Mouse (Mus musculus) spleen, postnatal 14 days (tissue): ENCODE measurements around the gene Trappc12.

ENCODE experiments used
- DNase-seq, 2 experiments: peaks; one replicate each; pipeline ENCODE4 v3.0.0; 2021 to 2022; ENCODE audit warnings: low spot score in 2 of 2

Gene Trappc12

DNA sequence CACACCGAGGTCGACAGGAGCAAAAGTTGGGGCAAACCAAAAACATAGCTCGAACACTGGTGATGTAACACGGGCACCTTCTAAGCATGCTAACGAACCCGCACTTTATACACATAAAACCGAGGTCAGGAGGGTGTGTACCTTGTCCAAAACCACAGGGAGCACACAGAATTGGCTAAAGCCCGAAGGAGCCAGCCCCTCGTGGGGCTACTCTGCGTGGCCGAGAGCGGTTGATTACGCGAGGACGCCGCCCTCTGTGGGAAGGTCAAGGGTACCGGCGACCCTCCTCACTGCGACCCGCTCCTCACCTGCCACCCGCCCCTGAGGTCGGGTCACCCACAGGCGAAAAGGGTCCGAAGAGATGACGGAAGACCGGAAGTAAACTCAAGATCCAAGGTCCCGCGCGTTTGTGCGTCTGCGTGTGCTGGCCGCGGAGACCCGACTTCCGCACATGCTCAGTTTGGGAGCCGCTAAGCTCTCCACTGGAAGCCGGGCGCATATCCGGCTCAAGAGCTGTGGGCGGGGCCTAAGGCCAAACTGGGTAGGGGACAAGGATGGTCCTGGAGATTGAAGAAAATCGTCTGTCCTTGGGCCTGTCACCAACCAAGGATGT is at the start of gene Trappc12:
TSS of gene Trappc12 (minus strand) at position 452 of the 613 bp plus-strand sequence.
- peak; percentile 70 to 78 for DNase-seq

DNA sequence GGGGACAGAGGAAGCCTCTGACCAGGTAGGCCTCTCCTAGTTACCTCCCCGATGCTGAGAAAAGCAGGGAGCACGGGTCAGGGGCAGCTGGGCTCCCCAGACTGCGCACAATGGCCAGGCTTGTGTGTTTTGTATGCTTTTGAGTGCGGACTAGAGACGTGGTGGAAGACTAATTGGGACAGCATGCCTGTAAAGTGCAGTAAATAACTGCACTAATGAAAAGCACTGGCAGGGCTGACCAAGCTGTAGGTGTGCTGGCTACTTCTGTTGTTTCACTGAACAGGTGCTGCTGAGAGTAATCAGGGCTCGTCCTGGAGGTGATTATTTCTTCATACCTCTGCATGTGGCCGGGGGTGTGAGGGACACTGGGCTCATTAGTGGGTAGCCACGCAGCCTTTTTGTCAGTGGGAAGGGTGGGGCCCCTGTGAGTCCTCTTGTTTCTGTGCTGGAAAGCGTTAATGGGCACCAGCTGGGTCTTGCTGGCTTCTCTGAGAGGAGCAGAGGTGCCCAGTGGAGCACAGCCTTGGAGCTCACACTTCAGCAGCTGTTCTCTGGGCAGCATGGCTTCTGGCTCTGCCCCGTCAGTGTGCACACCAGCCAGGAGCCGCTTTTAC is 49.6 kb upstream of the Trappc12 start:
- DNase-seq: no peak

DNA sequence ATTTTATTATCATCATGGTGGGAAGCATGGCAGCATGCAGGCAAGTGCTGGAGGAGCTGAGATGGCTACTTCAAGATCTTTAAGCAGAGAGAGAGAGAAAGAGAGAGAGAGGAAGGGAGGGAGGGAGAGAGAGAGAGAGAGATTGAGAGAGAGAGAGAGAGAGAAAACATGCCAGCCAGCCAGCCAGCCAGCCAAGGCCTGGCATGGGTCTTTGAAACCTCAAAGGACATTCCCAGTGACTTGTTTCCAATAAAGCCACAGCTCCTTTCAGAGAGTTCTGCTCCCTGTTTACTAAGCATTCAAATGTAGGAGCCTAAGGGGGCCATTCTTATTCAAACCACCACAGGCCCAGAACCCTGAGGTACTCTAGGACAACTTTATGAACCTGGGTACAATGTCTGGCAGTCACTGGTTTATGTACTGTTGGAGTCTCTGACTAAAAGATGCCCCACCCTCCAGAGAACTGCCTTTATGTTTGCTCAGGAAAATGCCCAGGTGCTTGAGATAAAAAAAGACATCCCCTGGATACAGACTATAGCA is 46.7 kb upstream of the Trappc12 start:
- no peak for DNase-seq

DNA sequence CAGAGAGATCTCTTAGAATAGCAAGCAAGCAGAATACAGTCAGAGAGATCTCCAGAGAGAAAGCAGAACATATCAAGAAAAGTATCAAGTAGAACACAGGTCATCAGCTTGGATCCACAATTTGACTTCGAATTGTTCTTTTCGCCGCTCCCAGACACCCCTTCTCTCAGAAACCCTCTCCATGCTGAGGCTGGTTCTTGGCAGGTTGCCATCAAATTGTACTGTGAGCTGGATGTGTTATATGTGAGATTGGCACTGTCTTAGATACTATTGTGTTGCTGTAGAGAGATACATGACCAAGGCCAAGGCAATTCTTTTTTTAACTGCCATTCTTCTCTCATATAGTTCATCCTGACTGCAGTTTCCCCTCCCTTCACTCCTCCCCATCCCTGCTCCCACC is 44.8 kb upstream of the Trappc12 start:
- DNase-seq: no peak

DNA sequence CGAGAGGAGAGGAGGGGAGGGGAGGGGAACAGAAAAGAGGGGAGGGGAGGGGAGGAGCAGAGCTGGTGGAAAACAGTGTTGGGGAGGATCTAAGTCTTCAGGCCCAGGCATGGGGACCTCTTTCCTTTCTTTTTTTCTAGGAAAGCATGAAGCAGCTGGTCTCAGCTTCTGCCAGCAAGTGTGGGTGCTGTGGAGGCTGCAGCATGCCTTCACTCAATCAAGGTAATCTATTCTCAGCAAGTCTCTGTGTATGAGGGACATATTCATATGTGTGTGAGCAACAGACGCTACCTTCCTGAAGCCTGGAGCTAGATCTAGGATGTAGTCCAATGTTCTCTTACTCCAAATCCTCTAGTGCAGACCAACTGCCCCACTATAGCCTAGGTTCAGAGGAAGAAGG is 43.4 kb upstream of the Trappc12 start:
- no peak for DNase-seq

DNA sequence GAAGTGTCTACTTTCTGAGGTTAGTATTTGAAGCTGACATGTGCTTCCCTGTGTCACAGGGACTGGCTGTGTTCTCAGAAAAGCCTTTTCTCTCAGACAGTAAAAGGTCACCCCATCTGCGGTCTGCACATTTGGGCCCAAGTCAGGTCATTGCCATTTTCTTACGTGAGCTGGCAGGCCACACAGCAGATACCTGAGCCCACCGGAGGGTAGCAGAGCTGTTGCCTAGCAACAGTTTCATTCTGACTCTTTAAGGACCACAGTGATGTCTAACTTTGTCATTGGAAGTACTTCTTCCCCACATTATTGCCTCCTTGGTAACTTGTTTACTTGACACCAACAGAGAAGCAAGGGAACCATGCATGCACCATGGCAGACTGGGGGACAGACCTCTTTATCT is 42.3 kb upstream of the Trappc12 start:
- no peak for DNase-seq

DNA sequence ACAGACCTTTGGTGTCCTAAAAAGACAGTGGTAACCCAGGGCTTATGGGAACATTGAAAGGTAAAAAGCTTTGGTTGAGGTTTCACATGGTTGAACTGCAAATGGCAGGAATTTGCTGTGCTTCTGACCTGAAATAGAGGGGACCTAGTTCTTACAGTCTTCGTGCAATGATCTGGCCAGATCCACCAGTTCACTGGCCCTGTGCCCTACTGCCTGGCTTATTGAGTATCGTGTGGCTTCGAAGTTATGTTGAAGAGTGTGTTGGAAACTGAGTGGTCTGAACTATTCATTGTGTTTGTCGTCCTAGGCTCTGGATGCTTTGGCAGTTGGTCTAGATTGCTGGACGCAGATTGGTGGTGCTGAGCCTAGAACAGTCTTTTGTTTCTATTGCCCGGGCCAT is 36.0 kb upstream of the Trappc12 start:
- DNase-seq: no peak

DNA sequence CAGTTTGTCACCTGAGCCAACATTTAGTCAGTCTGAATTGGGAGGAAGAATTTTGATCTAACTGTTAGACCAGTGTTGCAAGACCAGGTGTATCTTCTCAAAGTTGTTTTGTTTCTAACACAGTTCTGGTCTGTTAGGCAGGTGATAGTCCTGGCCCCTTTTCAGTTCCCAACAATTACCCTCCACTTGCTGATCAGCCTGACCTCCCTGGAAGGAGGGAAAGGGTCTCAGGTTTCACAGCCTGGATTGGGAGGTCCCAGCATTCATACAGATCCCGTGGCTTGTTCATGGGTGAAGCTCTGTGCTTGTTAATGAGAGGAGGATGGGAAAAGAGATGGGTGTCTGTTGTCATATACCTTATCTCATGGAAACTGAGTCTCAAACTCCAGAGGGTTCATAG is 35.0 kb upstream of the Trappc12 start:
- DNase-seq: no peak

DNA sequence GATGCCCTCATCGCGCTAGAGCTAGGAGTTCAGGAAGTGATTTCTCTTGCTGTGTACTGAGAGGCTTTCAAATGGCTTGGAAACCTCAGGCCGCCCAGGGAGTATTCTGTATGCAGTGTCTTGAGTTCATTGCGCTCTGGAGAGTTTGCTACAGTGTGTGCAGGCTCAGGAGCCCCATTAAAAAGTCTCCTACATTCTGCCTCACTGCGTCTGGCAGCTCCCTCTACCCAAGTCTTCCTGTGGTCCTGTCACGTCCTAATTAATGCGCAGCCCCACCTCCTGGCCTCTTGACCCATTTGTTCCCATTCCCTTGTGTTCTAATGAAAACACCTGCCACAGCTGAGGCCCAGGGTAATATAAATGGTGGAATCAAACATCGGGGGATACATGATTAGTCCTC is 34.6 kb upstream of the Trappc12 start:
- no peak for DNase-seq

DNA sequence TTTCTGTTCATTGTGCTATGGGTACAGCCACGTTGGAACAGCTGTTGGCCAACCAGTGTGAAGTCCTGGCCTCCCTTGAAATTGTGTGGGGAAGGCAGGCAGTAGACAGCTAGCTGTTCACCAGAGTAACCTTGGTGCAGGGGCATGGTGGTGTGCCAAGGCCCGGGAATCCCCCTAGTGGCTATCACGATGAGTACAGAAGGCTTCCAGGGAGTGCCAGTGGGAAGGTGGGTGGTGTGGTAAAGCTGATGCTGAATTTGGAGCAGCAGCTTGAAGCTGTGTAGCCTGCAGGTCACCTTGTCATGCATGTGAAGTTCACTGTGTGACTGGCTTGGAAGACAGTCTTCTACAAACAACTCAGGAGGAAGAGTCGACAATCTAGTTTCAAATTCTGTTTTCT is 34.1 kb upstream of the Trappc12 start:
- DNase-seq: no peak

DNA sequence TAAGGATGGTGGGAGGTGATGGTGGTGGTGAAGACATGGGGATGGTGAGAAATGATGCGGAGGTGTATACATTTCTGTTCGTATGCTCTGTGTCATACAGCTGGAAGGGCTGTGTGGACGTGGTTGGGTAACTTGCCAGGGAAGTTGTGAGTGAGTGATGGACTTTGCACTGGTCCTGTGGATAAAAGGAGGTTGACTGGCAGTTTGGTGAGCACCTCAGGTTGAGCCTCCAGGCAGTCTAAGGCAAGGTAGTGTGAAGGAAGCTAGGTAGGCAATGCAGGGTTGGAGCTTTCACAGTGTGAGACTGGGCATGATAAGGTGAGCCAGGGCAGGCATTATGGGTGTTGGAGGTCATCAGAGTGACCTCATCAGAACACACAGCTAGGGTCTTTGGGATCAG is 32.4 kb upstream of the Trappc12 start:
- DNase-seq: no peak

DNA sequence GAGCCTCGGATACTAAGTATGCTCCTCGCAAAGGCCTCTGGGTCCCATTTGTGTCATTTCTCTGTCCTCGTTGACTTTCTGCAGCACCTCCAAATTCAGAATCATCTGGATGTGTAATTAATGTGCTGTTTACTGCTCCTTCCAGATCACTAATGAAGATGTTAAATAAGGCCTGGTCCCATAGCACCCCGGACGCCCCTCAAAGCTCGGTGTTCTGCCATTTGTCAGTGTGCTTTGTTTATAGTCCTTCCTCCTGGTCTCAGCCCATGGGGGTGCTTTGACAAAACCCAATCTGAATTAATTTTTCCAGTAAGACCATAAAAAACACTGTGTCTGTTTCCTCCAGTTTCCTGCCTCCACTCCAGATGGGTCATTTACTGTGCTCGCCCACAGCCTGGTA is 29.9 kb upstream of the Trappc12 start:
- no peak for DNase-seq

DNA sequence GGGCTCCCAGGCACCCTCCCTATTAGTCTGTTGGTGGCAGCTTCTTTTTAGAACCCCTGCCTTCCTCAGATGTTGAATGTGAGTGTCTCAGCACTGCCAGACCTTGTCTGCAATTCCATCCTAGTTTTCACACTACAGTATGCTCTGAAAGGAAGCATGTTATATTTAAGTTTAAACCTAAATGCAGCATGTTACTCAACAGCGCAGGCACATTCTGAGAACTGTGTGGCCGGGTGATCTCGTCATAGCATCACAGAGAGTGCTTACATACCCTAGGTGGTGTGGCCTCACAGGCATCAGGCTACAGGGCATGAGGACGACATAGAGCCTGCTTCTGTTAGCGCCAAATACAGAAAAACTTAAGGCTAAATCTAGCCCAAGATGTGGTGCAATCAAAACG is 25.4 kb upstream of the Trappc12 start:
- DNase-seq: no peak

DNA sequence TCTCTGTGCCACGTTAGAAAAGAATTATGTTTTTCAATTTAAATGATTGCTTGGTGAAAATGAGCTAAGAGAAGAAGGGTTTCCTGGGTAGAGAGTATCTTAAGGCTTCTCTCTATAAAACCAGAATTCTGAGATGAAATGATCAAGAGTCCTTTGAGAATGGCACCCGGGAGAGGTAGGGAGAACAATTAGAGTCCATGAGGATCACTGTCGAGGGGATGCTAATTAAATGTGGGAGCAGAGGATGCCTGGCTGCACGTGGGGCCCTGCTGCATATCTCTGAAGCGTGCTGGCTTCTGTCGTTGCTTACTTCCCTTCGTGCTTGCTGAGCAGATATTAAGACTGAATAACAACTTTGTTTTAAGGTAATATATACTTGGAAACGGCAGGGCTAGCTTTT is 24.8 kb upstream of the Trappc12 start:
- DNase-seq: no peak

DNA sequence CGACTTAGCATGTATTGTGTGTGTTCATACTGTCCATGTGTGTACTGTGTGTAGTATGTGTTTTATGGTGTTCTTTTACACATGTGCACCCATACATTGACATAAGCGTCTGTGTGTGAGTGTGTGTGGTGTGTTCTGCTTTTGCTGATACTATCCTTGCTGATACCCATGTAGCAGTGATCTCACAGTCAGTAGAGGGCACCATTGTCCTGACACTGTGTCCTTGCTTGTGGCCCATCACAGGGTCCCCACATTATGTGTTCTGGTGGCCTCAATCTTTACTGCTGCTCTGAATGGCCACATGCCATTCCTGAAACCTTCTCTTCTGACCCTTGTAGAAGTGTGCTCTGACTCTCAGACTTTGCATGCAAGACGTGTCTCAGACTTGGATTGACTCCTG is 23.5 kb upstream of the Trappc12 start:
- no peak for DNase-seq

DNA sequence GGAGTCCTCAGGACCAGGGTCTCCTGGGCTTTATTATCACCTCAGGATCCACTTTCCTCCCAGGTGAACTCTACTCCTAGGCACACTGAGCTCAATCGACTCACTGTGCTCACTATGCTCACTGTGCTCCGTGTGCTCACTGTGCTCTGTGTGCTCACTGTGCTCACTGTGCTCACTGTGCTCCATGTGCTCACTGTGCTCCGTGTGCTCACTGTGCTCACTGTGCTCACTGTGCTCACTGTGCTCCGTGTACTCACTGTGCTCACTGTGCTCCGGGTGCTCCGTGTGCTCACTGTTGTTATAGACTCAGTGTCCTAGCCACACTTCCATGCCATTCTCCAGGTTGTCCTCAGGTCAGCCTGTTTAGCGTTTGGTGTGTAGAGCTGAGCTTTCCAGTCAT is 19.7 kb upstream of the Trappc12 start:
- no peak for DNase-seq

DNA sequence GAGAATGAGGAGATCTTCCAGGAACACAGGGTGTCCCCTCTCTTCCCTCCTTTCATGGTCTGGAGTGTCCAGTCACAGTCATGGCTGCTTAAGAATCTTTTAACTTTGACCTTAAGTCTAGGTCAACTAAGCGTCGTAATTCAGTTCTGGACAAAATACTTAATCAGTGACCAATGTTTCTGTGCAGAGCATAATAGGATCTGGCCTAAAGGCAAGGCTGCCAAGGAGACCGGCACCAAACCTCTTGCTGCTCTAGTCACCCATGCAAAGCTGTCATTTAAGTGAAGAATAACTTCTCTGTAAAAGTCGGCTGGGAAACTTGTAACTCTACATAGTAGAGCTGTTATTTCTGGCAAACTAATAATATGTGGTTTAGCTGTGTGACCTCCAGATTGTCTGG is 5.7 kb upstream of the Trappc12 start:
- DNase-seq: no peak

DNA sequence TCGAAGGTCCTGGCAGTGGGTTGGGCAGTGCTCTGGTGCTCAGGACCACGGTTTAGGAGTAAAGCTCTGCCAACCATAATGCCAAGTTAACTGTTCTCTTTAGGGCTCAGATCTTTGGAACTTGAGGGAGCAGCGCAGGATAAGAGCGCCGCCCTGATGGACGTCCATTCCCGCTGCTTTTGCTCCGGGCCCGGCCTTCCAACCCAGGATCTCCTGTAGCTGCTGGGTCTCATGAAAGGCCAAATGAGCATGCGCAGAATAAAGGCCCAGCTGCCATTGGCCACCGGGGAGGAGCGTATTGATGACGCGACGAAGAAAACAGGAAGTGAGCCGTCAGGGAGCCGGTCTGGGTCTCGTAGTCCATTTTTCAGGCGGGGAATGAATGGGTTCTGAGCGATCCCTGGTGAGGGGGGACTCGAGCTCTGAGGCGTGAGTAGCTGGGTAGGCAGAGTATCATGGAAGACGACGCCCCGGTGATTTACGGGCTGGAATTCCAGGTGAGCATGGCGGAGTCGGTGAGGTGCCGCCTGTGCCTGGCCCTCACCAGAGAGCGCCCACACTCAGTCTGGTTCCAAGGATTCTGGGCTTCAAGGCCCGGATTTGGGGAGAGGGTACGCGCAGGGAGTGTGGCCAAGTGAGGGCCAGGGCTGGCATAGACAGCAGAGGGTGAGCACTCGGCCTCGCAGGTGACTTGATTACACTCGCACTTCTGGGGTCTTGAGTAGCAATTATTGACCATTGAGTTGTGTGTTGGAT is 1.4 kb upstream of the Trappc12 start, which contains the start of gene Eipr1:
TSS of gene Eipr1 (plus strand) at position 296 of the 756 bp plus-strand sequence.
- DNase-seq: peak; percentile 72 to 78

DNA sequence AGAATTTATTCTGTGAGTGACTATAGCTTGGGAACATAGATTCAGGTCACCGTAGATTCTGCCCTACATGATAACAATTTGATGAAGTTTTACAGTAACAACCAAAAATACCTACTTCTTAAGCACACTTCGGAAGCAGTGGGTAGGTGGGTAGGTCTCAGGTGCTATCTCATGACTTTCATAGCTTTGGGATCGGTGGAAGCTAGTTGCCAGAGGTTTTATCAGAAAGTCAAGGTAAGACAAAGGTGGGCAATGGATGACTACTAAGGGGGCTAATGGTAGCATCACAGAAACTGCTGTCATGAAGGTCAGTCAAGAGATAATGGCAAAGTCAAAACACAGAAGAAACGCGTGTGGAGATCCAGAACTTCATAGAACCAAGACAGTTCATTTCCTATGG is 604 bp upstream of the Trappc12 start:
- DNase-seq: no peak

DNA sequence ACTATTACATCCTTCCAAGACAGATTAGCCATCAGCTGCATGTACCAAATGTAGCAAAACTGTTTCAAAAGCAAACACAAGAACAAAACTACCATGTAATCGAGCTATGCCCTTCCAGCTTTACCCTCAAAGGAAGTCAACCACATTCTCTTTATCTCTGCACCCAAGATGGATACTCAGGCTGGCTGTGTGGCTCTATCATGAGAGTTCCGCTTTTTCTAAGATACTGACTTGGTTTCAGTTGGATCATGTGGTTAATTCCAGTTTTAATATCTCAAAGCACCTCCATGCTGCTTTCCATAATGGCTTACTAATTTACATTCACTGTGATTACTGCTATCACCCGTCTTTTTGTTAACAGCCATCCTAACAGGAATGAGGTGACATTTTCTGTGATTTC is 6.9 kb downstream of the Trappc12 start:
- DNase-seq: no peak

DNA sequence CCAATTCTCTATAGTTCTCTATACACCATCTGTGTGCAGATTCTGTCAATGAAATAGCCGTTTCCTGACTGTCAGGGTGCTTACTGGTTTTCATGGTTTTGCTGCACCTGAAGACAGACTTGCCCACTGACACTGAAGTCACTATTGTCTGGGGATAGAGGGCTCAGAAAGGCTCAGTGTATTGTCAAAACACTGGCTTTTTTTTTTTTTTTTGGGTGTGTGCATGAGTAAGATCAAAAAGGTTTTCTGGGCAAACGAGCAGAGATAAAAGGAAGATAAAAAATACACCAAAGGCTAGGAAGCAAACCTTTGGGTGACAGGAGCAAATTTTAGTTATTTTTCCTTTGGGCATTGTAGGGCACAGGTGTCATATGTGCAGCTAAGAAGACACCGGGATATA is 15.0 kb downstream of the Trappc12 start:
- no peak for DNase-seq

DNA sequence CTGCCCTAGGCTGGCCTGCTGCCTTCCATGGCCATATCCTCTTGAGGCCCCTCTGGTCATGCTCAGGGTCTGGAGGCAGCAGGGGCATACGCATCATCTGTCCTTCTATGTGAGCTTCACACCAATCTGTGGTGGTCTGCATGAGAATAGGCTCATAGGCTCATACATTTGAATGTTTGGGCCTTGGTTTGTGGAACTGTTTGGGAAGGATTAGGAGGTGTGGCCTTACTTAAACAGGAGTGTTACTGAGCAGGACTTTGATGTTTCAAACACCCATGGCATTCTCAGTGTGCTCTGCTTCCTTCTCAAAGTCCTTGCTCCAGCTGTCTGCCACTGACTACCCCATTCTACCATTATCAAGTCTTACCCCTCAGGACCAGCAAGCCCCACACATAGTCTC is 16.0 kb downstream of the Trappc12 start:
- no peak for DNase-seq
